Mouse (Mus musculus) brown adipose tissue, adult 24 weeks (tissue): Measurements from ENCODE around the gene Madd. TPM values are rescaled to one million over a fixed set of nuclear protein-coding genes. Genes with fewer than 3 reads are reported as not detected.

Experiments
- H3K27ac ChIP-seq: fragments of 200-500 bp; replicated peaks from 2 replicates; pipeline ENCODE4 v1.5.1; 2012; ENCODE audit warnings: low read depth, mild to moderate bottlenecking, low read length
- H3K4me1 ChIP-seq: fragments of 200-500 bp; 2 replicates; pipeline ENCODE4 v1.6.1; 2012; ENCODE audit warnings: low read length, mixed read lengths; ENCODE audit not compliant: control insufficient read depth, insufficient read depth, insufficient read length
- H3K4me3 ChIP-seq: fragments of 200-500 bp; 2 replicates; pipeline ENCODE4 v1.5.1; 2012; ENCODE audit warnings: low read depth, mild to moderate bottlenecking, low read length, moderate library complexity; ENCODE audit not compliant: insufficient read depth
- polyA plus RNA-seq: library from polyadenylated mRNA; stranded (reverse); fragments of >200 nt; gene quantifications from 2 replicates; pipeline ENCODE4 v1.2.4, GENCODE M21; 2012; ENCODE audit not compliant: missing spikeins, insufficient read depth, insufficient read length

Madd gene
- polyA plus RNA-seq, 1 experiment = 2.3 TPM

- no peaks in the 10 kb centered on the region for H3K4me1 ChIP-seq
- H3K4me3 ChIP-seq = no peak overlapping the region
- no peak overlapping the region for H3K27ac ChIP-seq
Measured at GRCm38 (mm10) chr2:91154091-91154490, 29.5 kb downstream of the Madd start.

- Histone ChIP-seq H3K4me3 (no peak overlapping the region), H3K4me1 (no peaks in the 10 kb centered on the region), H3K27ac (no peak overlapping the region)
Measured at GRCm38 (mm10) chr2:91152885-91153377, 30.7 kb downstream of the Madd start.

GRCm38 (mm10) chr2:91151331-91151730 lies 32.3 kb downstream of the Madd start:
- Histone ChIP-seq H3K4me1 (no peaks in the 10 kb centered on the region), H3K27ac (no peak overlapping the region), H3K4me3 (no peak overlapping the region)

GRCm38 (mm10) chr2:91148101-91148500 lies 35.5 kb downstream of the Madd start:
- Histone ChIP-seq H3K27ac (no peak overlapping the region), H3K4me1 (no peaks in the 10 kb centered on the region), H3K4me3 (no peak overlapping the region)

GRCm38 (mm10) chr2:91143401-91143800 lies 40.2 kb downstream of the Madd start:
- H3K4me3 ChIP-seq = no peak overlapping the region
- no peaks in the 10 kb centered on the region for H3K4me1 ChIP-seq
- H3K27ac ChIP-seq = no peak overlapping the region

- H3K4me1 ChIP-seq = no peaks in the 10 kb centered on the region
- no peak overlapping the region for H3K4me3 ChIP-seq
- no peak overlapping the region for H3K27ac ChIP-seq
Measured at GRCm38 (mm10) chr2:91142920-91143319, 40.7 kb downstream of the Madd start.

- Histone ChIP-seq H3K4me3 (no peak overlapping the region), H3K4me1 (no peaks in the 10 kb centered on the region), H3K27ac (no peak overlapping the region)
Measured at GRCm38 (mm10) chr2:91139764-91140163, 43.9 kb downstream of the Madd start.

- H3K27ac ChIP-seq = no peak overlapping the region
Measured at GRCm38 (mm10) chr2:91139311-91139710, 44.3 kb downstream of the Madd start.

GRCm38 (mm10) chr2:91137481-91137880 lies 46.2 kb downstream of the Madd start:
- no peaks in the 10 kb centered on the region for H3K4me1 ChIP-seq
- no peak overlapping the region for H3K27ac ChIP-seq
- H3K4me3 ChIP-seq = no peak overlapping the region

More at GRCm38 (mm10) chr2:91139311-91139710, 44.3 kb downstream of the Madd start:
- no peaks in the 10 kb centered on the region for H3K4me1 ChIP-seq
- H3K4me3 ChIP-seq = no peak overlapping the region

- Histone ChIP-seq H3K4me3 (no peak overlapping the region), H3K27ac (no peak overlapping the region), H3K4me1 (no peaks in the 10 kb centered on the region)
Measured at GRCm38 (mm10) chr2:91136513-91137412, 46.9 kb downstream of the Madd start.

- Histone ChIP-seq H3K4me1 (no peaks in the 10 kb centered on the region), H3K4me3 (no peak overlapping the region), H3K27ac (no peak overlapping the region)
Measured at GRCm38 (mm10) chr2:91132035-91132434, 51.6 kb downstream of the Madd start.

GRCm38 (mm10) chr2:91131251-91131650 lies 52.4 kb downstream of the Madd start:
- Histone ChIP-seq H3K4me3 (no peak overlapping the region), H3K27ac (no peak overlapping the region), H3K4me1 (no peaks in the 10 kb centered on the region)

GRCm38 (mm10) chr2:91130126-91130525 lies 53.5 kb downstream of the Madd start:
- Histone ChIP-seq H3K27ac (no peak overlapping the region), H3K4me1 (no peaks in the 10 kb centered on the region), H3K4me3 (no peak overlapping the region)

GRCm38 (mm10) chr2:91128761-91129160 lies 54.9 kb downstream of the Madd start:
- H3K27ac ChIP-seq = no peak overlapping the region
- no peaks in the 10 kb centered on the region for H3K4me1 ChIP-seq

GRCm38 (mm10) chr2:91125101-91125500 lies 58.5 kb downstream of the Madd start:
- no peak overlapping the region for H3K4me3 ChIP-seq
- no peaks in the 10 kb centered on the region for H3K4me1 ChIP-seq
- H3K27ac ChIP-seq = no peak overlapping the region

More at GRCm38 (mm10) chr2:91128761-91129160, 54.9 kb downstream of the Madd start:
- no peak overlapping the region for H3K4me3 ChIP-seq

- no peak overlapping the region for H3K27ac ChIP-seq
- H3K4me3 ChIP-seq = no peak overlapping the region
- H3K4me1 ChIP-seq = no peaks in the 10 kb centered on the region
Measured at GRCm38 (mm10) chr2:91123521-91123920, 60.1 kb downstream of the Madd start.
